Mouse (Mus musculus): Measurements from ENCODE around the gene Pcnx3. TPM values are rescaled to one million over a fixed set of nuclear protein-coding genes. Genes with fewer than 3 reads are reported as not detected.

The Pcnx3 gene
- 0.70 TPM for polyA plus RNA-seq (2014; fragmentation: Illumina TruSeq; extraction: RNeasy Lipid Tissue Mini Kit (QIAGEN cat#74804); ENCODE audit: low read depth, low replicate concordance)

DNA sequence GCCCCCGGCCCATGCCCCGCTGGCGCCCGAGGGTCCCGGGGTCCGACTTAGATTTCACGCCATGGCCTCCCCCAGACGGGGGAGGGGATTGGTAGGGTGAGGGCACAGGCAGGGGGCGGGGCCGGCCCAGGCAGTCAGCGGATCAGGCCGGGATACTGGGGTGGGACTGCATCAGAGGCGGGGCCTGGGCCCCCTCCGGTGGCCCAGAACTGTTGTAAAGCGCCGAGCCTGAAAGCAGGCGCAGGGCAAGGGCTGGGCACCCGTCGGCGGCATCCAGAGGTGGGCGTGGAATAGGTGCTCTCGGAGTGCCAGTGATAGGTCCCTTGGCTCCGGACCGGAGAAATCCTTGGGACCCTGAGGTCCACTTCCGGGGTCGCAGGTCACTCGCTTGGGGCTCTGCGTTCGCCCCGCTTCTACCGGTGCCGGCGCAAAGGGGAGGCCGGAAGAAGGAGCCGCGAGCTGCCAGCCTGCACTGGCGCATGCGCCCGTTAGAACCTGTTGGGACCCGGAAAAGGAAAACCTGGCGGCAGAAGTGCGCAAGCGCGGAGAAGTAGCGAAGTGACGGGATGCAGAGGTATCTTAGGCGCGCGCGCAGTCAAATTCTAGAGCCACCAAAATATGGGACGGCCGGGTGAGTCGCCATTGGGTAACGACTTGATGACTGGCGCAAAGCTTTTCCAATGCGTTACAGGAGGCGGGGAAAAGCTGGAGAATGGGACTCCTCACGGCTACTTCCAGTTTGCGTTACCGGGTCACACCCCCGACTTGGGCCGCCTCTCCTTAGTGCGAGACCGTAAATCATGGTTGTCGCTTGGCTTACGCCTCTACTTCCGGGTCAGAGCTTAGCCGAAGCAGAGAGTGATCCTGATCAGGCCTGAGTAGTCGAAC, at the start of gene Pcnx3, which contains the start of gene Map3k11:
Gene Pcnx3 (minus strand): TSS at position 709 of the 888 bp plus-strand sequence.
Gene Map3k11 (plus strand): TSS at position 543 of the 888 bp plus-strand sequence.

GRCm38 (mm10) chr19:5729444-5729815, 40.7 kb upstream of the Pcnx3 start, which contains the start of gene Fam89b:
Fam89b (minus strand) TSS chr19:5729653.

DNA sequence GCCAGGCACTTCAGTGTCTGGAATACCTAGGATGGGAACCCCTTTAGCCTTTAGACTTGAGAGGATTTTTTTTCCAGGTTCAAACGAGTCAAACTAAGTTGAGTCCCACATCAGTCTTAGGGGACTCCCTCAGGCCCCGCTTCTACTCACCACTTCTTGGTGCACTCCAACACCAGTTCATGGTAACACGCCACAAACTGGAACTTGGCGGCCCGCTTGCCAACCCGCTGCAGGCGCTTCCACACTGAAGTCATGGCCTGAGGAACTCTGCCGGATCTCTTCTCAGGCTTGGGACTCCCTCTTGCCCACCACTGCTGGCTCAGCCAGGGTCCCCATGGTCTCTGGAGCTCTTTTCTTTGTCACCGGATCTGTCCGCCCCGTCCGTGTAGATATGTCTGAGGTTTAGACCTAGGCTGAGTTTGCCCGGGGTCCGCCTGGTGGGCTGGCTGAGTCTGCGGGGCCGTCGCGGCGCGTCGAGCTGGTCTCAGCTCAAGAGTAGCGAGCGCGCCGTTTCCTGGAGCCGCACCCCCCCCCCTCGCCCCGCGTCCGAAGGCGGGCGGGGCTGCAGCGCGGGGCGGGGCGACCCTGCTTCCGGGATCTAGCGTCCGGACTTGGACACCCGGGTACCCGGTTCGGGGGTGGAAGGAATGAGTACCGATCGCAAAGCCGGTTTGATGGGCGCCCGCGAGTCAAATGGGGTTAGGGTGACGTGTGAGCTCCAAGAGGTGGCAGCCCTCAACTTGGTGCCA, 37.2 kb upstream of the Pcnx3 start, which contains the start of gene Ehbp1l1:
Gene Ehbp1l1 (minus strand): TSS at position 551 of the 749 bp plus-strand sequence.

GRCm38 (mm10) chr19:5704163-5704800, 15.6 kb upstream of the Pcnx3 start, which contains the start of gene Kcnk7:
Kcnk7 (plus strand) TSS chr19:5704367.

GRCm38 (mm10) chr19:5662981-5663913, 25.5 kb downstream of the Pcnx3 start, which contains the start of gene Sipa1:
Sipa1 (minus strand) TSS chr19:5663707.

GRCm38 (mm10) chr19:5637069-5638047, 51.4 kb downstream of the Pcnx3 start, which contains the start of gene Rela:
Rela (plus strand) TSS chr19:5637483.

Other genes with a start within 250 kb of the Pcnx3 start
- not detected for gene Fosl1, start 241.4 kb downstream of the Pcnx3 start, polyA plus RNA-seq (2014; fragmentation: Illumina TruSeq; extraction: RNeasy Lipid Tissue Mini Kit (QIAGEN cat#74804); ENCODE audit: low read depth, low replicate concordance)
- 1.0 TPM for gene Ccdc85b, start 231.0 kb downstream of the Pcnx3 start, polyA plus RNA-seq (2014; fragmentation: Illumina TruSeq; extraction: RNeasy Lipid Tissue Mini Kit (QIAGEN cat#74804); ENCODE audit: low read depth, low replicate concordance)
- gene Fibp, start 228.3 kb downstream of the Pcnx3 start, polyA plus RNA-seq (2014; fragmentation: Illumina TruSeq; extraction: RNeasy Lipid Tissue Mini Kit (QIAGEN cat#74804); ENCODE audit: low read depth, low replicate concordance), result 6.2 TPM
- gene Ctsw, start 220.4 kb downstream of the Pcnx3 start, polyA plus RNA-seq (2014; fragmentation: Illumina TruSeq; extraction: RNeasy Lipid Tissue Mini Kit (QIAGEN cat#74804); ENCODE audit: low read depth, low replicate concordance), result not detected
- gene Efemp2, start 215.0 kb downstream of the Pcnx3 start, polyA plus RNA-seq (2014; fragmentation: Illumina TruSeq; extraction: RNeasy Lipid Tissue Mini Kit (QIAGEN cat#74804); ENCODE audit: low read depth, low replicate concordance), result 1.3 TPM
- 2.1 TPM for gene Mus81, start 200.5 kb downstream of the Pcnx3 start, polyA plus RNA-seq (2014; fragmentation: Illumina TruSeq; extraction: RNeasy Lipid Tissue Mini Kit (QIAGEN cat#74804); ENCODE audit: low read depth, low replicate concordance)
- 227 TPM for gene Cfl1, start 198.5 kb downstream of the Pcnx3 start, polyA plus RNA-seq (2014; fragmentation: Illumina TruSeq; extraction: RNeasy Lipid Tissue Mini Kit (QIAGEN cat#74804); ENCODE audit: low read depth, low replicate concordance)
- gene 1700020D05Rik, start 185.1 kb downstream of the Pcnx3 start, polyA plus RNA-seq (2014; fragmentation: Illumina TruSeq; extraction: RNeasy Lipid Tissue Mini Kit (QIAGEN cat#74804); ENCODE audit: low read depth, low replicate concordance), result not detected
- gene Snx32, start 178.4 kb downstream of the Pcnx3 start, polyA plus RNA-seq (2014; fragmentation: Illumina TruSeq; extraction: RNeasy Lipid Tissue Mini Kit (QIAGEN cat#74804); ENCODE audit: low read depth, low replicate concordance), result 0.58 TPM
- not detected for gene Ovol1, start 128.3 kb downstream of the Pcnx3 start, polyA plus RNA-seq (2014; fragmentation: Illumina TruSeq; extraction: RNeasy Lipid Tissue Mini Kit (QIAGEN cat#74804); ENCODE audit: low read depth, low replicate concordance)
- not detected for gene Ap5b1, start 120.9 kb downstream of the Pcnx3 start, polyA plus RNA-seq (2014; fragmentation: Illumina TruSeq; extraction: RNeasy Lipid Tissue Mini Kit (QIAGEN cat#74804); ENCODE audit: low read depth, low replicate concordance)
- 1.9 TPM for gene Rnaseh2c, start 87.0 kb downstream of the Pcnx3 start, polyA plus RNA-seq (2014; fragmentation: Illumina TruSeq; extraction: RNeasy Lipid Tissue Mini Kit (QIAGEN cat#74804); ENCODE audit: low read depth, low replicate concordance)
- 29.7 TPM for gene Kat5, start 78.7 kb downstream of the Pcnx3 start, polyA plus RNA-seq (2014; fragmentation: Illumina TruSeq; extraction: RNeasy Lipid Tissue Mini Kit (QIAGEN cat#74804); ENCODE audit: low read depth, low replicate concordance)
- 2.9 TPM for gene Rela, start 51.4 kb downstream of the Pcnx3 start, polyA plus RNA-seq (2014; fragmentation: Illumina TruSeq; extraction: RNeasy Lipid Tissue Mini Kit (QIAGEN cat#74804); ENCODE audit: low read depth, low replicate concordance)
- 1.3 TPM for gene Sipa1, start 25.2 kb downstream of the Pcnx3 start, polyA plus RNA-seq (2014; fragmentation: Illumina TruSeq; extraction: RNeasy Lipid Tissue Mini Kit (QIAGEN cat#74804); ENCODE audit: low read depth, low replicate concordance)
- 2.2 TPM for gene Map3k11, start 166 bp downstream of the Pcnx3 start, polyA plus RNA-seq (2014; fragmentation: Illumina TruSeq; extraction: RNeasy Lipid Tissue Mini Kit (QIAGEN cat#74804); ENCODE audit: low read depth, low replicate concordance)
- not detected for gene Kcnk7, start 15.5 kb upstream of the Pcnx3 start, polyA plus RNA-seq (2014; fragmentation: Illumina TruSeq; extraction: RNeasy Lipid Tissue Mini Kit (QIAGEN cat#74804); ENCODE audit: low read depth, low replicate concordance)
- 3.7 TPM for gene Ehbp1l1, start 37.4 kb upstream of the Pcnx3 start, polyA plus RNA-seq (2014; fragmentation: Illumina TruSeq; extraction: RNeasy Lipid Tissue Mini Kit (QIAGEN cat#74804); ENCODE audit: low read depth, low replicate concordance)
- not detected for gene Fam89b, start 40.7 kb upstream of the Pcnx3 start, polyA plus RNA-seq (2014; fragmentation: Illumina TruSeq; extraction: RNeasy Lipid Tissue Mini Kit (QIAGEN cat#74804); ENCODE audit: low read depth, low replicate concordance)
- 17.7 TPM for gene Ltbp3, start 52.0 kb upstream of the Pcnx3 start, polyA plus RNA-seq (2014; fragmentation: Illumina TruSeq; extraction: RNeasy Lipid Tissue Mini Kit (QIAGEN cat#74804); ENCODE audit: low read depth, low replicate concordance)
- 1.6 TPM for gene Scyl1, start 82.5 kb upstream of the Pcnx3 start, polyA plus RNA-seq (2014; fragmentation: Illumina TruSeq; extraction: RNeasy Lipid Tissue Mini Kit (QIAGEN cat#74804); ENCODE audit: low read depth, low replicate concordance)
- 4.1 TPM for gene Frmd8, start 186.4 kb upstream of the Pcnx3 start, polyA plus RNA-seq (2014; fragmentation: Illumina TruSeq; extraction: RNeasy Lipid Tissue Mini Kit (QIAGEN cat#74804); ENCODE audit: low read depth, low replicate concordance)
- 3.4 TPM for gene Slc25a45, start 188.9 kb upstream of the Pcnx3 start, polyA plus RNA-seq (2014; fragmentation: Illumina TruSeq; extraction: RNeasy Lipid Tissue Mini Kit (QIAGEN cat#74804); ENCODE audit: low read depth, low replicate concordance)
- gene Tigd3, start 205.2 kb upstream of the Pcnx3 start, polyA plus RNA-seq (2014; fragmentation: Illumina TruSeq; extraction: RNeasy Lipid Tissue Mini Kit (QIAGEN cat#74804); ENCODE audit: low read depth, low replicate concordance), result not detected
- 8.1 TPM for gene Dpf2, start 224.1 kb upstream of the Pcnx3 start, polyA plus RNA-seq (2014; fragmentation: Illumina TruSeq; extraction: RNeasy Lipid Tissue Mini Kit (QIAGEN cat#74804); ENCODE audit: low read depth, low replicate concordance)
- 1.7 TPM for gene Cdc42ep2, start 235.9 kb upstream of the Pcnx3 start, polyA plus RNA-seq (2014; fragmentation: Illumina TruSeq; extraction: RNeasy Lipid Tissue Mini Kit (QIAGEN cat#74804); ENCODE audit: low read depth, low replicate concordance)

Data from adrenal gland, adult 10 weeks (tissue).